Comparison of ENCODE assay signal across 1 mouse cellular context in the genomic region with DNA sequence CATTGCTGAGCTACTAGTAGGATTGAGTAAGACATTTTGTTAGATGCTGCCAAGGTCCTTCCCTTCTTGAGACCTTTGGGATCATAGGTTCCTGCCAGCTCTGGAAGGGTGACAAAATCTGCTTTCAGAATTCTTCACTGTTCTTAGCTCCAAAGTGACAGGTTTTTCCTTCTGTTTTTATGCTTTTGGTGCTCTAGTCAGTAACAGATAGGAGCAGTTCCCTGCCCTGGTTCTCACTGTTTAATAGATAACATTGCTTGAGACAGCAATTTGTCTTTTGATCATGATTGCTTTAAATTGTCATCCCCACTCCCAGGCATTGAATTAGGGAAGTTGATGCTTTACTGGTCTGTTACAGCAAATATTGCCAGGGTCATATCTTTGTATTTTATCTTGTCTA.
TF ChIP-seq lines count a peak whose summit lies in the region.

No protein-coding gene starts in this region.

TF ChIP-seq in MEL, 35 proteins besides CTCF, POLR2A, EP300 and RAD21:
- TF ChIP-seq SIN3A (IDR thresholded peaks at IDR 0.05; ENCODE audit: low read length) = peak; percentile 64; the same call in 1 of the 2 replicates
- 0 out of 2 replicates have a peak, but pooled peaks have one; percentile 36 for TF ChIP-seq MYB (IDR thresholded peaks at IDR 0.05; ENCODE audit: low read depth, low read length)
- TF ChIP-seq ZC3H11A (IDR thresholded peaks at IDR 0.05; ENCODE audit: low read depth, low read length) = no peak
- peak; percentile 46; the same call in 1 of the 2 replicates for TF ChIP-seq MAFK (IDR thresholded peaks at IDR 0.05; ENCODE audit: borderline replicate concordance, low read depth, low read length)
- no peak for TF ChIP-seq MAZ (IDR thresholded peaks at IDR 0.05; ENCODE audit: low read depth, low read length)
- peak; percentile 72; the same call in 1 of the 2 replicates for TF ChIP-seq RCOR1 (IDR thresholded peaks at IDR 0.05; ENCODE audit: low read depth, low read length)
- peak; percentile 56 for TF ChIP-seq MXI1 (IDR thresholded peaks at IDR 0.05; ENCODE audit: low read depth, low read length)
- TF ChIP-seq NRF1 (IDR thresholded peaks at IDR 0.05; ENCODE audit: insufficient read depth, low read depth, low read length, poor library complexity, severe bottlenecking) = no peak
- peak; percentile 13; the same call in 1 of the 2 replicates for TF ChIP-seq TAL1 (IDR thresholded peaks at IDR 0.05; ENCODE audit: low read length)
- no peak for TF ChIP-seq POLR2AphosphoS2 (IDR thresholded peaks at IDR 0.05; ENCODE audit: low read length)
- no peak for TF ChIP-seq MEF2A (IDR thresholded peaks at IDR 0.05; ENCODE audit: extremely low read depth, insufficient replicate concordance, low read depth, low read length, poor library complexity, severe bottlenecking)
- TF ChIP-seq MAX (IDR thresholded peaks at IDR 0.05; ENCODE audit: low read length) = 0 out of 2 replicates have a peak, but pooled peaks have one; percentile 22
- peak; percentile 84 for TF ChIP-seq ETS1 (IDR thresholded peaks at IDR 0.05; ENCODE audit: low read depth, low read length)
- peak; percentile 40; the same call in 1 of the 2 replicates for TF ChIP-seq MYC (IDR thresholded peaks at IDR 0.05; ENCODE audit: low read depth, low read length)
- TF ChIP-seq TCF12 (IDR thresholded peaks at IDR 0.05; ENCODE audit: low read depth, low read length) = peak; percentile 58
- TF ChIP-seq JUND (IDR thresholded peaks at IDR 0.05; ENCODE audit: low read depth, low read length) = no peak
- no peak for TF ChIP-seq KAT2A (conservative IDR thresholded peaks at IDR 0.05; ENCODE audit: low read depth, low read length)
- no peak for TF ChIP-seq UBTF (IDR thresholded peaks at IDR 0.05; ENCODE audit: borderline replicate concordance, insufficient read depth, low read depth, low read length)
- TF ChIP-seq ELF1 (IDR thresholded peaks at IDR 0.05; ENCODE audit: low read depth, low read length) = no peak
- TF ChIP-seq ZKSCAN1 (IDR thresholded peaks at IDR 0.05; ENCODE audit: low read depth, low read length) = no peak
- 0 out of 2 replicates have a peak, but pooled peaks have one; percentile 23 for TF ChIP-seq HCFC1 (IDR thresholded peaks at IDR 0.05; ENCODE audit: low read depth, low read length)
- TF ChIP-seq GATA1 (IDR thresholded peaks at IDR 0.05; ENCODE audit: low read depth, low read length) = peak; percentile 86
- no peak for TF ChIP-seq BHLHE40 (IDR thresholded peaks at IDR 0.05; ENCODE audit: borderline replicate concordance, low read depth, low read length)
